Mouse (Mus musculus): ENCODE measurements around the gene Pon3. TPM values are rescaled to one million over a fixed set of nuclear protein-coding genes. Genes with fewer than 3 reads are reported as not detected.
"Not testable (repeated sequence)": the region's sequence is repeated elsewhere in the genome, so short reads cannot be mapped to it uniquely, and the experiment has no call there.

Pon3 gene
- polyA plus RNA-seq, 2 experiments = 7.2 to 7.3 TPM

DNA sequence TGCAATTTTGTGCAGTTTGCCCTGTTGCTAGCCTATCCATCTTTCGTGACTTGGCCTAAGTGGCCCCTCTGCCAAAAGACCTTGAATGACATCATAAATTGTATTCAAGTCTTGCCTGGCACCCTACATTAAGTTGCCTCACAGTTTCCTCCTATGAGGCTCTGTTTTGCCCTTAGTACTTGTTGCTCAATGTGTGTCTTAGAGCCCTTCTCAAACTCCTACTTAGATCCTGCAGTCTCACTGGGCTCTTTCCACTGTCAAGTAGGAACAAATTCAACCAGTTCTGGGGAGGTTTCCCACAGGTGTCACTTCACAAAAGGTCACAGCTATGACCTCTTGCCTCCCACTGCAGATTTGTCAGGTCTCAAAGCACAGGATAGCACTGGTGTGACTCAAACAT, 22.3 kb downstream of the Pon3 start:
- Histone ChIP-seq H3K27me3 (ENCODE audit: control insufficient read depth, insufficient read depth, low read length) (no peaks in the 10 kb centered on the region), H3K36me3 (ENCODE audit: control insufficient read depth, insufficient read depth, low read length) (no peaks in the 10 kb centered on the region), H3K27ac (replicated peaks; ENCODE audit: low read depth, low read length) (no peak overlapping the region), H3K9ac (ENCODE audit: low read depth, low read length, severe bottlenecking) (no peak overlapping the region), H3K4me3 (replicated peaks; ENCODE audit: low read length) (no peak overlapping the region), H3K9me3 (ENCODE audit: control insufficient read depth, low read length) (no peaks in the 10 kb centered on the region), H3K4me2 (replicated peaks; ENCODE audit: low read depth, low read length, severe bottlenecking) (no peak overlapping the region), H3K4me1 (ENCODE audit: control insufficient read depth, insufficient read depth, low read length) (no peaks in the 10 kb centered on the region)
- ATAC-seq (ENCODE audit: low FRiP score, low read depth) (no peak), DNase-seq (ENCODE audit: low spot score) (no peak)
- TF ChIP-seq POLR2A (IDR thresholded peaks at IDR 0.05; ENCODE audit: borderline replicate concordance, extremely low read depth, insufficient read depth, insufficient read length) = no peak
- WGBS = 92% methylated on average over 1 of the region's 1 CpGs

DNA sequence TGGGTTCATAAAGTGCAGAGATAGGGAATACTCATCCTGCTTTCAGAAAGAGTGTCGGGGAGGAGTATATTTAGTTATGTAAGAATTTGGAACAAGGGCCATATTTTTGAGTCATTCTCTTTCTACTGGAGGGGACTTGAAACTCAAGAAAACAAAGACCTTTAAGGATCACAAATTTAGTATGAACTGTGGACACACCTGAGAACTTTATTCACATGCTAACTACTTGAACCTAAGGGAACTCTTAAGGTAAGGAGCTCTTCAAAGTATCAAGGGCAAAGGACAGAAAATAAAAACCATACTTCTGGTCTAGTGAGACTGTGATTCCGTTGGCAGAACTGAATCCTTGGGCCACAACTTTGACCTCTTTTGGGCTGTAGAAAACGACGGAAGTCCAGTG, 24.1 kb downstream of the Pon3 start:
- 94% methylated on average over 4 of the region's 4 CpGs for WGBS

DNA sequence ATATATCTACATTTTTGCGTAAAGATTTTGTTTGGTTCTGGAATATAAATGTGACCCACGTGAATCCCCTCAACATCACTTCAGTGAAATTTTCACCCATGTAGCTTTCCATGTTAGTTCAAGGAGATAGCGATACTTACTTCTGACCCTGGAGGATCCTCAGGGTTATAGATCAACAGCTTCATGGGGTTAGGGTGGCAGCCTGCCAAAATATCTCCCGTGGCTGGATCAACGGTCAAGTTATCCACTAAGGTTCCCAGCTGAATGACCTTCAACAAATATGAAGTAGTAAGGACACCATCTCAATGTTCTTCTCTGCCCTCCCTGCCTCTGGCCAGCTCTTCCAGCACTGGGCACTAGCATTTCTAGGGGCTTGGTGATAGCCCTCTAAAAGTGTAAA, 25.8 kb downstream of the Pon3 start:
- Histone ChIP-seq H3K27ac (replicated peaks; ENCODE audit: low read depth, low read length) (no peak overlapping the region), H3K36me3 (ENCODE audit: control insufficient read depth, insufficient read depth, low read length) (no peaks in the 10 kb centered on the region), H3K4me1 (ENCODE audit: control insufficient read depth, insufficient read depth, low read length) (no peaks in the 10 kb centered on the region), H3K9me3 (ENCODE audit: control insufficient read depth, low read length) (no peaks in the 10 kb centered on the region), H3K4me3 (replicated peaks; ENCODE audit: low read length) (no peak overlapping the region), H3K27me3 (ENCODE audit: control insufficient read depth, insufficient read depth, low read length) (no peaks in the 10 kb centered on the region), H3K9ac (ENCODE audit: low read depth, low read length, severe bottlenecking) (no peak overlapping the region), H3K4me2 (replicated peaks; ENCODE audit: low read depth, low read length, severe bottlenecking) (no peak overlapping the region)
- no peak for DNase-seq (ENCODE audit: low spot score)
- ATAC-seq (ENCODE audit: low FRiP score, low read depth) = no peak
- WGBS = 93% methylated on average over 5 of the region's 5 CpGs
- TF ChIP-seq POLR2A (IDR thresholded peaks at IDR 0.05; ENCODE audit: borderline replicate concordance, extremely low read depth, insufficient read depth, insufficient read length) = no peak

More for the DNA sequence above, 24.1 kb downstream of the Pon3 start:
- DNase-seq (ENCODE audit: low spot score) (no peak), ATAC-seq (ENCODE audit: low FRiP score, low read depth) (no peak)
- Histone ChIP-seq H3K9ac (ENCODE audit: low read depth, low read length, severe bottlenecking) (no peak overlapping the region), H3K4me3 (replicated peaks; ENCODE audit: low read length) (no peak overlapping the region), H3K4me1 (ENCODE audit: control insufficient read depth, insufficient read depth, low read length) (no peaks in the 10 kb centered on the region), H3K27ac (replicated peaks; ENCODE audit: low read depth, low read length) (no peak overlapping the region), H3K9me3 (ENCODE audit: control insufficient read depth, low read length) (no peaks in the 10 kb centered on the region), H3K36me3 (ENCODE audit: control insufficient read depth, insufficient read depth, low read length) (no peaks in the 10 kb centered on the region), H3K4me2 (replicated peaks; ENCODE audit: low read depth, low read length, severe bottlenecking) (no peak overlapping the region), H3K27me3 (ENCODE audit: control insufficient read depth, insufficient read depth, low read length) (no peaks in the 10 kb centered on the region)
- TF ChIP-seq POLR2A (IDR thresholded peaks at IDR 0.05; ENCODE audit: borderline replicate concordance, extremely low read depth, insufficient read depth, insufficient read length) = no peak

- H3K9ac ChIP-seq (ENCODE audit: low read depth, low read length, severe bottlenecking); H3K36me3 ChIP-seq (ENCODE audit: control insufficient read depth, insufficient read depth, low read length); H3K9me3 ChIP-seq (ENCODE audit: control insufficient read depth, low read length); H3K27ac ChIP-seq (replicated peaks; ENCODE audit: low read depth, low read length); ATAC-seq (ENCODE audit: low FRiP score, low read depth); H3K4me3 ChIP-seq (replicated peaks; ENCODE audit: low read length); H3K4me2 ChIP-seq (replicated peaks; ENCODE audit: low read depth, low read length, severe bottlenecking); H3K27me3 ChIP-seq (ENCODE audit: control insufficient read depth, insufficient read depth, low read length); DNase-seq (ENCODE audit: low spot score); H3K4me1 ChIP-seq (ENCODE audit: control insufficient read depth, insufficient read depth, low read length): not testable (repeated sequence)
- WGBS = 90% methylated on average over 2 of the region's 2 CpGs
Observed at GRCm38 (mm10) chr6:5223551-5223950, 32.5 kb downstream of the Pon3 start.

DNA sequence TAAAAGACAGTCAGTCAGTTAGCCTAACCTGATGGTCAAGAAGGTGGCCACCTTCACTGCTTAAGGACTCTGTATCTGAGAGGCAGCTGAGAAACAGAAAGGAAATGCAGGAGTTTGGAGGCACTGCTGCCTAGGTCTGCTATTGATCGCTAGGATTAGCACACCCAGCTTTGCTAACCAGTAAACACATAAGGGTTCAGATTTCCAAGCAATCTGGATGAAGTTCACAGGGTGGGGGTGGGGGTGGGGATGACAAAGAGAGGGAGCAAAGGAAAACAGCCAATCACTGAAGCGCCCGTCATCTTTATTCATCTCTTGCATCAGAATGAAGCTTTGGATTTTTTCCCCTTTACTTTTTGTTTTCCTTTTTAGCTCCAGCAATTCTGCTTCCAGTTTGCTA, 34.0 kb downstream of the Pon3 start:
- Histone ChIP-seq H3K9ac (ENCODE audit: low read depth, low read length, severe bottlenecking) (no peak overlapping the region), H3K27ac (replicated peaks; ENCODE audit: low read depth, low read length) (no peak overlapping the region), H3K9me3 (ENCODE audit: control insufficient read depth, low read length) (no peaks in the 10 kb centered on the region), H3K36me3 (ENCODE audit: control insufficient read depth, insufficient read depth, low read length) (no peaks in the 10 kb centered on the region), H3K27me3 (ENCODE audit: control insufficient read depth, insufficient read depth, low read length) (no peaks in the 10 kb centered on the region), H3K4me1 (ENCODE audit: control insufficient read depth, insufficient read depth, low read length) (no peaks in the 10 kb centered on the region), H3K4me2 (replicated peaks; ENCODE audit: low read depth, low read length, severe bottlenecking) (no peak overlapping the region), H3K4me3 (replicated peaks; ENCODE audit: low read length) (no peak overlapping the region)
- DNase-seq (ENCODE audit: low spot score) (no peak), ATAC-seq (ENCODE audit: low FRiP score, low read depth) (no peak)
- no peak for TF ChIP-seq POLR2A (IDR thresholded peaks at IDR 0.05; ENCODE audit: borderline replicate concordance, extremely low read depth, insufficient read depth, insufficient read length)
- WGBS = 71% methylated on average over 3 of the region's 3 CpGs

- TF ChIP-seq POLR2A (IDR thresholded peaks at IDR 0.05; ENCODE audit: borderline replicate concordance, extremely low read depth, insufficient read depth, insufficient read length) = no peak
- DNase-seq (ENCODE audit: low spot score) (no peak), ATAC-seq (ENCODE audit: low FRiP score, low read depth) (no peak)
- Histone ChIP-seq H3K4me1 (ENCODE audit: control insufficient read depth, insufficient read depth, low read length) (no peaks in the 10 kb centered on the region), H3K4me2 (replicated peaks; ENCODE audit: low read depth, low read length, severe bottlenecking) (no peak overlapping the region), H3K27ac (replicated peaks; ENCODE audit: low read depth, low read length) (no peak overlapping the region), H3K9me3 (ENCODE audit: control insufficient read depth, low read length) (no peaks in the 10 kb centered on the region), H3K9ac (ENCODE audit: low read depth, low read length, severe bottlenecking) (no peak overlapping the region), H3K4me3 (replicated peaks; ENCODE audit: low read length) (no peak overlapping the region), H3K36me3 (ENCODE audit: control insufficient read depth, insufficient read depth, low read length) (no peaks in the 10 kb centered on the region), H3K27me3 (ENCODE audit: control insufficient read depth, insufficient read depth, low read length) (no peaks in the 10 kb centered on the region)
- WGBS = 90% methylated on average over 4 of the region's 4 CpGs
Observed at GRCm38 (mm10) chr6:5218190-5218589, 37.9 kb downstream of the Pon3 start.
